Mouse (Mus musculus) olfactory bulb, adult 2 months (tissue): Measurements from ENCODE around the gene Hspb9.

ENCODE experiments used
- CTCF ChIP-seq: fragments of 200-500 bp; IDR thresholded peaks from 2 replicates; pipeline ENCODE4 v1.5.1; 2012; ENCODE audit warnings: low read depth, mild to moderate bottlenecking, low read length, moderate library complexity; ENCODE audit not compliant: insufficient read depth
- POLR2A ChIP-seq: fragments of 200-500 bp; IDR thresholded peaks from 2 replicates; pipeline ENCODE4 v1.6.1; 2012; ENCODE audit warnings: mild to moderate bottlenecking, low read depth, low read length, moderate library complexity; ENCODE audit not compliant: insufficient read depth

- TF ChIP-seq POLR2A (no peak), CTCF (no peak)
Measured at GRCm38 (mm10) chr11:100684084-100684483, 29.6 kb upstream of the Hspb9 start.
